Mouse (Mus musculus) kidney, embryonic 16.5 days (tissue): ENCODE results near the gene Git2. TPM values are rescaled to one million over a fixed set of nuclear protein-coding genes. Genes with fewer than 3 reads are reported as not detected.

Source experiments
- ATAC-seq: fragments of 200-750 bp; cut with Nextera tagmentation; 2 replicates; pipeline ENCODE4 v1.8.0; 2017; ENCODE audit warnings: moderate TSS enrichment; ENCODE audit not compliant: low FRiP score, low TSS enrichment
- H3K27ac ChIP-seq: fragments of 300-500 bp; sonication (generic); 2 replicates; pipeline ENCODE4 v1.5.1; 2014; ENCODE audit warnings: low read length
- H3K27me3 ChIP-seq: fragments of 300-500 bp; sonication (generic); 2 replicates; pipeline ENCODE4 v1.6.1; 2014; ENCODE audit warnings: low read length, control low read depth, mixed read lengths; ENCODE audit not compliant: insufficient read depth
- H3K36me3 ChIP-seq: fragments of 300-500 bp; sonication (generic); 2 replicates; pipeline ENCODE4 v1.6.1; 2014; ENCODE audit warnings: low read length, control low read depth, mixed read lengths; ENCODE audit not compliant: insufficient read depth
- H3K4me1 ChIP-seq: fragments of 300-500 bp; sonication (generic); 2 replicates; pipeline ENCODE4 v1.6.1; 2014; ENCODE audit warnings: low read length, control low read depth, mixed read lengths; ENCODE audit not compliant: insufficient read depth
- H3K4me2 ChIP-seq: fragments of 300-500 bp; sonication (generic); replicated peaks from 2 replicates; pipeline ENCODE4 v1.6.1; 2014; ENCODE audit warnings: low read depth, low read length
- H3K4me3 ChIP-seq: fragments of 300-500 bp; sonication (generic); 2 replicates; pipeline ENCODE4 v1.5.1; 2014; ENCODE audit warnings: mild to moderate bottlenecking, low read length
- H3K9ac ChIP-seq: fragments of 300-500 bp; sonication (generic); replicated peaks from 2 replicates; pipeline ENCODE4 v1.6.1; 2014; ENCODE audit warnings: low read length
- H3K9me3 ChIP-seq: fragments of 300-500 bp; sonication (generic); 2 replicates; pipeline ENCODE4 v1.6.1; 2016; ENCODE audit warnings: low read length, control low read depth
- WGBS: fragments of 180-500 bp; shearing (Covaris S2); extraction: QIAGEN DNeasy Blood & Tissue Kit; methylation state at CpG from one replicate; pipeline ENCODE4 v1.1.7; 2014; 5-methylcytosine and 5-hydroxymethylcytosine counted together
- polyA plus RNA-seq: library from polyadenylated mRNA; unstranded; fragments of >200 nt; fragmentation: Nextera tagmentation; extraction: Ambion mirVana; gene quantifications from 2 replicates; pipeline ENCODE4 v1.2.1, GENCODE M21; 2015

The Git2 gene
- polyA plus RNA-seq, 1 experiment from 2014 or later: 45.7 TPM

GRCm38 (mm10) chr5:114717937-114718336 is 57.4 kb downstream of the Git2 start:
- 89% methylated on average over 8 of the region's 8 CpGs for WGBS
- ATAC-seq: no peak
- no peak overlapping the region for H3K9ac ChIP-seq
- no peaks in the 10 kb centered on the region for H3K9me3 ChIP-seq
- H3K27ac ChIP-seq: no peak overlapping the region
- no peaks in the 10 kb centered on the region for H3K27me3 ChIP-seq
- H3K4me3 ChIP-seq: no peak overlapping the region
- H3K36me3 ChIP-seq: peaks cover 67% of the 10 kb centered on the region
- H3K4me2 ChIP-seq: no peak overlapping the region
- H3K4me1 ChIP-seq: peaks cover 34% of the 10 kb centered on the region

DNA sequence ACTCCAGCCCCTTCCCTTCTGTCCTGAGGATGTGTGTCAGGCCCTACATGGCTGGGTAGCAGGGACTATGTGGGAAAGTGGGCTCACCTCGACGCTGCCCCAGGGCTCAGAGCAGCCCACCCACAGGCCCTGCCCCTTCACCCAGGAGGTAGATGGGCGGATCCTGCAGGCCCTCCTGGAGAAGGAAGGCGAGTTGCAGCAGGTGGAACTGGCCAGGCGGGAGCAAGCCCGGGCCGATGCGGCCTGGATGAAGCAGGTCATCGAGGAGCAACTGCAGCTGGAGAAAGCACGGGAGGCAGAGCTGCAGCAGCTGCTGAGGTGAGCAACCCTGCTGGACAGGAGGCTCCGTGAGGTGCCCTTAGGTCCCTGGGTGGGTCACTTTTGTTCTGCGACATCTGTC is 58.0 kb downstream of the Git2 start:
- Histone ChIP-seq H3K9ac (no peak overlapping the region), H3K27me3 (no peaks in the 10 kb centered on the region), H3K36me3 (peaks cover 67% of the 10 kb centered on the region), H3K27ac (no peak overlapping the region), H3K9me3 (no peaks in the 10 kb centered on the region), H3K4me2 (no peak overlapping the region), H3K4me1 (peaks cover 34% of the 10 kb centered on the region), H3K4me3 (no peak overlapping the region)
- ATAC-seq: no peak
- 72% methylated on average over 12 of the region's 12 CpGs for WGBS

DNA sequence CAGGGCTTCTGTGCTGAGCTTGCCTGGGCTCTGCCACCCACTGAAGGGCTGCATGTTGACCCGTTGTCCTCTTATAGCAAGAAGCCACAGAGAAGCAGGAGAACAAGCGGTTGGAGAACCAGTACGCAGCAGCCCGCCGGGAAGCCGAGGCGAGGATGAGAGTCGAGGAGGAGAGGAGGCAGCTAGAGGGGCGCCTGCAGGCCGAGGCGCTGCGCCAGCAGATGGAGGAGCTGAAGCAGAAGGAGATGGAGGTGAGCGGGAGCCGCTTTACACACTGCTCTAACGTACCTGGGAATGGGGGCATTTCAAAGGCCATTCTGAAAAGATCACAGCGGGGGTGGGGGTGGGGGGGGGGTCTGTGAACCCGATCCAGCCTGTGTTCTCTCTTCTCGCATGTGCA is 60.8 kb downstream of the Git2 start:
- Histone ChIP-seq H3K9ac (no peak overlapping the region), H3K27me3 (no peaks in the 10 kb centered on the region), H3K36me3 (peaks cover 72% of the 10 kb centered on the region), H3K4me2 (no peak overlapping the region), H3K4me3 (no peak overlapping the region), H3K4me1 (peaks cover 10% of the 10 kb centered on the region), H3K9me3 (no peaks in the 10 kb centered on the region), H3K27ac (no peak overlapping the region)
- WGBS: 93% methylated on average over 18 of the region's 18 CpGs
- ATAC-seq: no peak

GRCm38 (mm10) chr5:114709357-114709756 is 66.0 kb downstream of the Git2 start:
- Histone ChIP-seq H3K36me3 (peaks cover 39% of the 10 kb centered on the region), H3K4me2 (no peak overlapping the region), H3K4me3 (no peak overlapping the region), H3K9me3 (no peaks in the 10 kb centered on the region), H3K27ac (no peak overlapping the region), H3K27me3 (no peaks in the 10 kb centered on the region), H3K4me1 (peaks cover 8% of the 10 kb centered on the region), H3K9ac (no peak overlapping the region)
- 89% methylated on average over 21 of the region's 21 CpGs for WGBS
- ATAC-seq: no peak

DNA sequence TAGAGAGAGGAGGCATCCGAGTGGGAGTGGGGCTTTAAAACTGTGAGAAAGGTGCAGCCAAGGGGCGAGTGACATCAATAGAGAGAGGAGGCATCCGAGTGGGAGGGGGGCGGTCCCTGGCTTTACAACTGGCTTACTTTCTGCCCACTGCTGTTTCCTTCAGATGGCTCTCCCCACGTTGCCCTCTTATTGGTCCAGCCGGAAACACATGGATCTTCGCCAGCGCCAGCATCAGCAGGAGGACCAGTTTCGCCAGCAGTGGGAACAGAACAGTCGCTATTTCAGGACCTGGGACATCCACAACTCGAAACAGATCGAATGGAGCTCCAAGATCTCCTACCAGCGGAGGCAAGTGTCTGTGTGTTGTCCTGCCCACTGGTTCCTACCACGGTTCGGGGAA is 66.8 kb downstream of the Git2 start:
- Histone ChIP-seq H3K9me3 (no peaks in the 10 kb centered on the region), H3K4me1 (peaks cover 8% of the 10 kb centered on the region), H3K9ac (peak overlapping the region; percentile 74), H3K36me3 (peaks cover 36% of the 10 kb centered on the region), H3K27me3 (no peaks in the 10 kb centered on the region), H3K4me3 (peak overlapping the region; percentile 71), H3K4me2 (peak overlapping the region; percentile 87), H3K27ac (no peak overlapping the region)
- ATAC-seq: no peak
- WGBS: 49% methylated on average over 15 of the region's 15 CpGs

DNA sequence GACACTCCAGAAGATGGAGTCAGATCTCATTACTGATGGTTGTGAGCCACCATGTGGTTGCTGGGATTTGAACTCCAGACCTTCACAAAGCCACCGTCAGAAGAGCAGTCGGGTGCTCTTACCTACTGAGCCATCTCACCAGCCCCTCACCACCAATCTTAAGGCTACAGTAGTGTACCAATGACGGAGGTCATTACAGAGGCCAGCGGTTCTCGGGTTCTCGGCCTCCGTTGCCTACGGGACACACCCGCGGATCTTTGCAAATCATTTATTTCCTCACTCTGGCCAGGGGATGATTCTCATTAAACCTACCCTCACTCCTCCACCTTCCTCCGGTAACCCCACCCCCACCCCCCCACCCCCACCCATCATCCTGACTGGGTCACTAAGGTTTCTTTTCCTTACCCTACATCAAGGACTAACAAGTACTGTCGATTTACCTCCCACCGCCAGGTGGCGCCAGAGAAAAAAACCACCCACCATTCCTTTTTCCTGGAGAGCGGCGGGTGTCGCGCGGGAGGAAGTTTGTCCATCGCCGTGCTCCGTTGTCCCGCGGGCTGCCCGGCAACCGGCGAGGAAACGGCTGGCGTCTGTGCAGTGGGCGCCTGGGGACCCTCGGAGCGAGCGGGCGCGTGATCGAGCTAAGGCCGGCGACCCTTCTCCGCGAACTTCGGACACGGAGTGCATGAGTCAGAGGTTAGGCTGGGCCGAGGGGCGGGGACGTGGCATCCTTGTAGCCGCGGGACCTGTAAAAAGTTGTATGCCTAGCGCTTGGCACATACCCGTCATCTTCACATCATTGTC is 67.8 kb downstream of the Git2 start, which contains the start of gene Tchp:
Gene Tchp, plus strand, starts transcription at position 496 of the 804 bp plus-strand sequence.
- H3K36me3 ChIP-seq: peaks cover 28% of the 10 kb centered on the region
- H3K27me3 ChIP-seq: no peaks in the 10 kb centered on the region
- H3K27ac ChIP-seq: no peak within 1 kb of the TSS
- no peaks in the 10 kb centered on the region for H3K9me3 ChIP-seq
- peak within 1 kb of the TSS; percentile 74 for H3K9ac ChIP-seq
- H3K4me1 ChIP-seq: peaks cover 8% of the 10 kb centered on the region
- WGBS: 3% methylated on average over 47 of the region's 49 CpGs
- ATAC-seq: peak; percentile 83
- H3K4me3 ChIP-seq: peak within 1 kb of the TSS; percentile 71
- H3K4me2 ChIP-seq: peak within 1 kb of the TSS; percentile 87

DNA sequence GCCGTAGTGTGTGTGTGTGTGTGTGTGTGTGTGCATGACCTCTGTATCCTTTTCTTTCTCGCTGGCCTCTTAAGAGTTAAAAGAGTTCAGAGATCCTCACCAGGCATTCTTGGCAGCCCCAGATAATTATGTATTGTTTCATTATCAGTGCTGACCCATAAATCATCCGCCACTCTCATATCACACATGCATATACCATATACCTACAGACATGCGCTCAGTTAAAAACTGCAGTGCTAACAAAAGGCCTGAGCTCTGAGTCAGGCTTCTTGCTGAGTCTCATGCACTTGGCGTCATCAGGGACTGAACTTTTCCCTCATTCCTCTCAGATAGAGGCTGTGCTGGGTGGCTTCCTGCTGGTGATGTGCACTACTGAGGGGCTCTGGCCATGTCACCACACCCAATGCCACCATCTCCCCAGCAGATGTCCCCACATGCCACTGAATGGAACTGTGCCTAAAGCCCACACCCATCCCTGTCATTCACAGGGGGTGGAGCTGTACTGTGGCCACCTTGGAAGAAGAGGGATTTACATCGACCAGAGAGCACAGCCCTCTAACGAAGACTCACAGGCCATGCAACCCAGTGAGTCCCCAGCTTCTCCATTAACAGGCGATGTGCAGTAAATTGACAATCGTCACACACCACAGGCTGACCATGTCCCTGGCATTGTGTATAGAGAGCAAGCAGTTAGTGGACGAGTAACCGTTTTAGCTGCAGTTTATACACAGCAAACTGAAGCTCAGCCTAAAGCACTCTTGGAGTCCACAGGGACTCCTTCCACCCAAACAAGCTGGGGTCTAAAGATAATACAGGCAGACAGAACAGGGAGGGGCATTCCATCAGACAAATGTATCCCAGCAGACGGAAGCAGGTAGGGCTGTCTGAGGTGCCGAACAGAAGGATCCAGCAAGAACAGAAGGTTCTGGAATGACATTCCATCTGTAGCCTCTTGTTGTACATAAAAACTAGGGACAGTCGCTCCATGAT is 72.6 kb downstream of the Git2 start:
- H3K9ac ChIP-seq: no peak overlapping the region
- no peak overlapping the region for H3K27ac ChIP-seq
- no peaks in the 10 kb centered on the region for H3K9me3 ChIP-seq
- no peak overlapping the region for H3K4me2 ChIP-seq
- no peaks in the 10 kb centered on the region for H3K27me3 ChIP-seq
- H3K4me3 ChIP-seq: no peak overlapping the region
- no peaks in the 10 kb centered on the region for H3K4me1 ChIP-seq
- 61% methylated on average over 14 of the region's 14 CpGs for WGBS
- peak; percentile 80 for ATAC-seq
- H3K36me3 ChIP-seq: no peaks in the 10 kb centered on the region

GRCm38 (mm10) chr5:114699015-114699414 is 76.3 kb downstream of the Git2 start:
- H3K9ac ChIP-seq: no peak overlapping the region
- H3K27ac ChIP-seq: no peak overlapping the region
- H3K9me3 ChIP-seq: no peaks in the 10 kb centered on the region
- no peak overlapping the region for H3K4me2 ChIP-seq
- H3K4me3 ChIP-seq: no peak overlapping the region
- H3K27me3 ChIP-seq: no peaks in the 10 kb centered on the region
- 61% methylated on average over 7 of the region's 7 CpGs for WGBS
- H3K4me1 ChIP-seq: no peaks in the 10 kb centered on the region
- ATAC-seq: no peak
- H3K36me3 ChIP-seq: no peaks in the 10 kb centered on the region

GRCm38 (mm10) chr5:114698044-114698746 is 77.1 kb downstream of the Git2 start:
- H3K4me3 ChIP-seq: no peak overlapping the region
- H3K9ac ChIP-seq: no peak overlapping the region
- H3K4me1 ChIP-seq: no peaks in the 10 kb centered on the region
- no peak overlapping the region for H3K4me2 ChIP-seq
- H3K27me3 ChIP-seq: no peaks in the 10 kb centered on the region
- H3K36me3 ChIP-seq: no peaks in the 10 kb centered on the region
- H3K27ac ChIP-seq: no peak overlapping the region
- no peak for ATAC-seq
- WGBS: 88% methylated on average over 19 of the region's 19 CpGs
- no peaks in the 10 kb centered on the region for H3K9me3 ChIP-seq
